Mouse (Mus musculus) stomach, embryonic 16.5 days (tissue): ENCODE results near the gene Armc2. TPM values are rescaled to one million over a fixed set of nuclear protein-coding genes. Genes with fewer than 3 reads are reported as not detected.

Source experiments
- ATAC-seq: fragments of 200-750 bp; cut with Nextera tagmentation; 2 replicates; pipeline ENCODE4 v1.8.0; 2017; ENCODE audit warnings: moderate number of reproducible peaks, moderate TSS enrichment; ENCODE audit not compliant: insufficient read depth, low FRiP score
- H3K27ac ChIP-seq: fragments of 300-500 bp; sonication (generic); 2 replicates; pipeline ENCODE4 v1.5.1; 2014; ENCODE audit warnings: low read length
- H3K27me3 ChIP-seq: fragments of 300-500 bp; sonication (generic); 2 replicates; pipeline ENCODE4 v1.6.1; 2014; ENCODE audit warnings: low read length, control low read depth, mixed read lengths; ENCODE audit not compliant: control insufficient read depth, insufficient read depth
- H3K36me3 ChIP-seq: fragments of 300-500 bp; sonication (generic); 2 replicates; pipeline ENCODE4 v1.6.1; 2014; ENCODE audit warnings: low read length; ENCODE audit not compliant: control insufficient read depth, insufficient read depth
- H3K4me1 ChIP-seq: fragments of 300-500 bp; sonication (generic); 2 replicates; pipeline ENCODE4 v1.6.1; 2014; ENCODE audit warnings: low read length, control low read depth, mixed read lengths; ENCODE audit not compliant: control insufficient read depth, insufficient read depth
- H3K4me2 ChIP-seq: fragments of 300-500 bp; sonication (generic); 2 replicates; pipeline ENCODE4 v1.6.1; 2014; ENCODE audit warnings: low read depth, low read length, mixed read lengths
- H3K4me3 ChIP-seq: fragments of 300-500 bp; sonication (generic); replicated peaks from 2 replicates; pipeline ENCODE4 v1.5.1; 2014; ENCODE audit warnings: mild to moderate bottlenecking, low read length
- H3K9ac ChIP-seq: fragments of 300-500 bp; sonication (generic); 2 replicates; pipeline ENCODE4 v1.6.1; 2014; ENCODE audit warnings: low read length
- H3K9me3 ChIP-seq: fragments of 300-500 bp; sonication (generic); replicated peaks from 2 replicates; pipeline ENCODE4 v1.6.1; 2016; ENCODE audit warnings: low read length, control low read depth; ENCODE audit not compliant: control insufficient read depth
- WGBS: fragments of 180-500 bp; shearing (Covaris S2); extraction: QIAGEN DNeasy Blood & Tissue Kit; methylation state at CpG from one replicate; pipeline ENCODE4 v1.1.7; 2014; 5-methylcytosine and 5-hydroxymethylcytosine counted together
- polyA plus RNA-seq: library from polyadenylated mRNA; unstranded; fragments of >200 nt; fragmentation: Nextera tagmentation; extraction: Ambion mirVana; gene quantifications from 2 replicates; pipeline ENCODE4 v1.2.1, GENCODE M21; 2015

The Armc2 gene
- polyA plus RNA-seq, 1 experiment from 2014 or later: 2.9 TPM

DNA sequence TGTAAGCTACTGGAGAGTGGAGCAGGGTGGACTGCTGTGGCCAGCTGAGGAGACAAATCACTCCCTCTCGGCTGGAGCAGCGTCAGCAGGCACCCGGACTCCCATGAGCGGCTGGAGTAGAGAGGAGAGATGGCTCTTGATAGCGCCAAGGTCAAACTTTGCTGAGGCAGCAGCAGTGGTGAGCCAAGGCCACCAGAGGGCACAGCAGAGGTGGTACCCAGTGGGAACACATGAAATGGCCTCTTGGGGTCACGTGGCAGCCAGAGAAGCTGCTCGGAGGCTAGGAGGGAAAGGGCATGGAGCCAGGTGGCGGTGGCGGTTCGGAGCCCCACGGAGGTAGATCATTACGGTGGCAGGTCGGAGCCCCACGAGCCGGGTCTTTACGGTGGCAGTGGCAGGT, 12.8 kb upstream of the Armc2 start:
- Histone ChIP-seq H3K27me3 (no peaks in the 10 kb centered on the region), H3K4me2 (peak overlapping the region; percentile 49), H3K36me3 (no peaks in the 10 kb centered on the region), H3K4me3 (peak overlapping the region; percentile 19; the same call in 1 of the 2 replicates), H3K9ac (no peak overlapping the region), H3K27ac (no peak overlapping the region), H3K9me3 (no peaks in the 10 kb centered on the region), H3K4me1 (0 out of 2 replicates have a peak, but pooled peaks cover 9% of the 10 kb centered on the region)
- ATAC-seq: peak; percentile 48; the same call in 1 of the 2 replicates
- 21% methylated on average over 16 of the region's 16 CpGs for whole genome bisulfite sequencing

DNA sequence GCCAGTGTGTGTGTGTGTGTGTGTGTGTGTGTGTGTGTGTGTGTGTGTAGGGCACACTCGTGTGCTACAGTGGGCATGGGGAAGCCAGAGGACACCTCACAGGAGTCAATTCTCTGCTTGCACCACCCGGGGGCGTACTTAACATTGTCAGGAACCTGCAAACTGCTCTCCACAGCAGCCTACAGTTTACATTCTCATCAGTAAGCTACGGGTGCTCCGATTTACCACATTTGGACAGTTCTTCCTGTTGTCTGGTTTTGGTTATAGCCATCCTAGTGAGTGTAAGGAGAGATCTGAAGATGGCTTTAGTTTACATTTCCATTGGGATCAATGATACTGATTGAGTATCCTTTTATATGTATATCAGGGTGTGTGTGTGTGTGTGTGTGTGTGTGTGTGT, 11.3 kb upstream of the Armc2 start:
- Histone ChIP-seq H3K4me3 (no peak overlapping the region), H3K9ac (no peak overlapping the region), H3K4me1 (0 out of 2 replicates have a peak, but pooled peaks cover 9% of the 10 kb centered on the region), H3K27me3 (no peaks in the 10 kb centered on the region), H3K9me3 (no peaks in the 10 kb centered on the region), H3K4me2 (no peak overlapping the region), H3K36me3 (no peaks in the 10 kb centered on the region), H3K27ac (no peak overlapping the region)
- WGBS: 70% methylated on average over 5 of the region's 5 CpGs
- no peak for ATAC-seq

- Histone ChIP-seq H3K27me3 (no peaks in the 10 kb centered on the region), H3K9ac (no peak overlapping the region), H3K4me2 (peak overlapping the region; percentile 25), H3K36me3 (no peaks in the 10 kb centered on the region), H3K4me1 (0 out of 2 replicates have a peak, but pooled peaks cover 9% of the 10 kb centered on the region), H3K4me3 (no peak overlapping the region; the same call in 1 of the 2 replicates), H3K9me3 (no peaks in the 10 kb centered on the region), H3K27ac (no peak overlapping the region)
- 55% methylated on average over 11 of the region's 11 CpGs for WGBS
- ATAC-seq: no peak
Observed at GRCm38 (mm10) chr10:42027337-42027736, 9.1 kb upstream of the Armc2 start.

GRCm38 (mm10) chr10:42024406-42024805, 6.2 kb upstream of the Armc2 start:
- H3K9me3 ChIP-seq: no peaks in the 10 kb centered on the region
- no peak for ATAC-seq
- no peak overlapping the region for H3K27ac ChIP-seq
- H3K4me3 ChIP-seq: no peak overlapping the region
- WGBS: 72% methylated on average over 6 of the region's 6 CpGs
- no peak overlapping the region for H3K9ac ChIP-seq
- no peak overlapping the region for H3K4me2 ChIP-seq
- no peaks in the 10 kb centered on the region; the same call in 1 of the 2 replicates for H3K27me3 ChIP-seq
- H3K36me3 ChIP-seq: no peaks in the 10 kb centered on the region
- H3K4me1 ChIP-seq: 0 out of 2 replicates have a peak, but pooled peaks cover 4% of the 10 kb centered on the region

- 79% methylated on average over 9 of the region's 9 CpGs for WGBS
- ATAC-seq: no peak
Observed at GRCm38 (mm10) chr10:42021536-42021935, 3.3 kb upstream of the Armc2 start.

DNA sequence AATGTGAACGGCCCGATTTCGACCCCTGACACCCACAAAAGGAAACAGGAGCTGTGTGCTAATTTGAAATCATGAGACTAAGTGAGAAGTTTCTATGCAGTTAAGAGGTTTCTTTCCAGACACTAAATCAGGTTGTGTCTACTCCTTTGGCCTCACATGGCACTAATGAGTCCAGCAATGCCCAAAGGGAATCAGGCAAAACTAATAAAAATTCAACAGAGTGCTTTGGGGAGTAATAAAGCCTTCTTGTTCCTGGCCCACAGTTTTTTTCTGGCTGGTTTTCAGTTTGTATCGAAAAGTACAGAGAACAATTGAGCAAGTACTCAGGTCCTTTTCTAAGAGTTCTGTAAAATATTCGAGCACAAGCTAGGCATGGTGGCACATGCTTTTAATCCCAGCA, 4.2 kb downstream of the Armc2 start:
- Histone ChIP-seq H3K4me3 (no peak overlapping the region), H3K36me3 (no peaks in the 10 kb centered on the region), H3K4me2 (no peak overlapping the region), H3K9ac (no peak overlapping the region), H3K9me3 (no peaks in the 10 kb centered on the region), H3K27me3 (0 out of 2 replicates have a peak, but pooled peaks cover 3% of the 10 kb centered on the region), H3K4me1 (no peaks in the 10 kb centered on the region), H3K27ac (no peak overlapping the region)
- no peak for ATAC-seq
- WGBS: 82% methylated on average over 5 of the region's 5 CpGs

More at GRCm38 (mm10) chr10:42021536-42021935, 3.3 kb upstream of the Armc2 start:
- H3K4me3 ChIP-seq: no peak overlapping the region
- H3K4me1 ChIP-seq: no peaks in the 10 kb centered on the region
- no peaks in the 10 kb centered on the region for H3K9me3 ChIP-seq
- H3K9ac ChIP-seq: no peak overlapping the region
- H3K27me3 ChIP-seq: peaks cover 3% of the 10 kb centered on the region; the same call in 1 of the 2 replicates
- no peak overlapping the region for H3K27ac ChIP-seq
- no peaks in the 10 kb centered on the region for H3K36me3 ChIP-seq
- no peak overlapping the region for H3K4me2 ChIP-seq

DNA sequence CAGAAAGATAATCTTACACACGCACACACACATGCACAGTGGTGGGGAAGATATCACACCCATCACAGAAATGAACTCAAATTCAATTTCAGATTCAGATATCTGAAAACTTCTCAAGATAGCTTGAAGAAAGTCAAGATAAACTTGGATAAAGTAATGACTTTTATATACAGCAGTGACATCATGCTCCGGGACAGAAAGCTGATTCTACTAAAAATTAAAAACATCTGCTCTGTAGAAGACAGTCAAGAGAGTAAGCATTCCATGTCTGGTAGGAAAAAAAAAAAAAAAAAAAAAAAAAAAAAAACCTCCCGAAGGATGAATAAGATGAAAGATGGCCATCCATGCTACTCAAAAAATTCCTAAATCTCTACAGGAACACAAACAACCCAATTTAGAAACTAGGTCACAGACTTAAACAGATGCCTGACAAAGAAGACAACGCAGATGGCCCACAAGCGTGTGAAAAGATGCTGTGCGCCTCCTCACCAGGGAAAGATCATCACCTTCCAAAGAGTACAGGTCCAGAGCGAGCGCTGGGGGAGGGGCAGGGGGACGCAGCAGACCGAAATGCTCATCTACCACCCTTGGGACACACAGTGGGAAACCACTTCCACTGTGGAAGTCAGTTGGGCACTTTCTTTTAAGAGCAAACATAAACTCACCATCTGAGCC, 7.3 kb downstream of the Armc2 start:
- Histone ChIP-seq H3K4me3 (no peak overlapping the region), H3K9ac (no peak overlapping the region), H3K9me3 (no peaks in the 10 kb centered on the region), H3K27me3 (no peaks in the 10 kb centered on the region), H3K27ac (no peak overlapping the region), H3K4me1 (no peaks in the 10 kb centered on the region), H3K4me2 (no peak overlapping the region), H3K36me3 (no peaks in the 10 kb centered on the region)
- no peak for ATAC-seq
- WGBS: 81% methylated on average over 10 of the region's 10 CpGs

- H3K4me1 ChIP-seq: no peaks in the 10 kb centered on the region
- no peak overlapping the region for H3K27ac ChIP-seq
- no peak overlapping the region for H3K4me2 ChIP-seq
- no peaks in the 10 kb centered on the region for H3K9me3 ChIP-seq
- no peaks in the 10 kb centered on the region for H3K27me3 ChIP-seq
- H3K36me3 ChIP-seq: no peaks in the 10 kb centered on the region
- H3K9ac ChIP-seq: no peak overlapping the region
- ATAC-seq: no peak
- H3K4me3 ChIP-seq: no peak overlapping the region
- 73% methylated on average over 3 of the region's 3 CpGs for WGBS
Observed at GRCm38 (mm10) chr10:42005259-42005658, 13.0 kb downstream of the Armc2 start.

DNA sequence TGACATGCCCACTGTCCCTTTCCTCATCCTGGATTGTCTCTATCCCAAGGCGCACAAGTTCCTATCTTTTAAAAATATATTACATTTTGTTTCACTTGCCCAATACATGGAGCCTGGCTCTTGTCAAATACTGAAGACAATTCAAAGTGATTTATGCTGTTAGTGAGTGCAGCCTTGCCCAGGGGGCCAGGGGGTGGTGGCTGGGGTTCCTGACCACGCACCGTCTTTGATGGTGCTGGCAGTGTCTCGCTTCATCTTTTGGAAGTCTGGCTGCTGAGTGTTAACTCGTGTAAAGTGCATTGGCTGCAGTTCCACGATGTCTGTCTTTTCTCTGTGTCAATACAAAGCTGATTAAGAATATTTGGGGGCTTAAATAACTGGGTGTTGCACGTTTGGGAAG, 13.6 kb downstream of the Armc2 start:
- H3K9me3 ChIP-seq: no peaks in the 10 kb centered on the region
- no peaks in the 10 kb centered on the region for H3K36me3 ChIP-seq
- no peak for ATAC-seq
- no peaks in the 10 kb centered on the region for H3K4me1 ChIP-seq
- H3K4me3 ChIP-seq: no peak overlapping the region
- no peak overlapping the region for H3K9ac ChIP-seq
- no peaks in the 10 kb centered on the region for H3K27me3 ChIP-seq
- H3K27ac ChIP-seq: no peak overlapping the region
- no peak overlapping the region for H3K4me2 ChIP-seq
- WGBS: 42% methylated on average over 7 of the region's 7 CpGs
